Mouse (Mus musculus): ENCODE data around the gene Tas2r118. TPM values are rescaled to one million over a fixed set of nuclear protein-coding genes. Genes with fewer than 3 reads are reported as not detected.

Tas2r118 gene
- polyA plus RNA-seq, 1 experiment from 2014 or later = not detected

DNA sequence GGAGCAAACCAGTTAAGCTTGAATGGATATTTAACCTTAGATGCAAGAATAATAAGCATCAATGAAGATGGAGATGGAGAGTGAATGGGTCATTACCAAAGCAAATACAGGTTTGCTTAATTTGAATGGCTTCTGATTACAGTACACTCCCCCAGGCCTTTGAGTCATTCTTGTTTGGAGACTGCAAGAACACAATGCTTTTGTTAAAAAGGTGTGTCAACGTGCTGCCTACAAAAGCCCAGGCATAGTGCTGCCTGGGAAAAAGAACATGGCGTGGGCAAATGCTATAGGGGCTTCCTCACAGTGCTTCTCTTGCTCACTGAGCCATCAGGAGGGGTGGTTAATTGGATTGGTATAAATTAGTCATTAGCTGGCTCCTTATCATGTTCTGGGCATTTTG, 46.1 kb downstream of the Tas2r118 start:
- Histone ChIP-seq H3K27me3 (no peaks in the 10 kb centered on the region), H3K9ac (replicated peaks) (no peak overlapping the region), H3K27ac (no peak overlapping the region), H3K4me3 (replicated peaks) (no peak overlapping the region), H3K9me3 (no peaks in the 10 kb centered on the region), H3K36me3 (no peaks in the 10 kb centered on the region), H3K4me2 (no peak overlapping the region), H3K4me1 (replicated peaks) (no peaks in the 10 kb centered on the region)
- WGBS = 72% methylated on average over 2 of the region's 2 CpGs
- no peak for ATAC-seq (ENCODE audit: insufficient number of reproducible peaks, insufficient read depth, low FRiP score, low TSS enrichment, low read depth)

Other genes with a start within 250 kb of the Tas2r118 start
- gene Cadps2, start 130.6 kb downstream of the Tas2r118 start, polyA plus RNA-seq (2016; fragmentation: Nextera tagmentation; extraction: Ambion mirVana) = 4.8 and 5.8 TPM in 2 replicates
- gene Slc13a1, start 198.0 kb upstream of the Tas2r118 start, polyA plus RNA-seq (2016; fragmentation: Nextera tagmentation; extraction: Ambion mirVana) = 0.09 TPM in 1 of 2 replicates, not detected in the other